Mouse (Mus musculus) cerebellum, adult 9-10 months (tissue): ENCODE data around the gene Fcamr.
A peak's percentile ranks its signal among the peaks of the same experiment; 100 is the strongest.

Experiments
- DNase-seq: peaks from one replicate; pipeline ENCODE4 v3.0.0; 2022

Fcamr gene

DNA sequence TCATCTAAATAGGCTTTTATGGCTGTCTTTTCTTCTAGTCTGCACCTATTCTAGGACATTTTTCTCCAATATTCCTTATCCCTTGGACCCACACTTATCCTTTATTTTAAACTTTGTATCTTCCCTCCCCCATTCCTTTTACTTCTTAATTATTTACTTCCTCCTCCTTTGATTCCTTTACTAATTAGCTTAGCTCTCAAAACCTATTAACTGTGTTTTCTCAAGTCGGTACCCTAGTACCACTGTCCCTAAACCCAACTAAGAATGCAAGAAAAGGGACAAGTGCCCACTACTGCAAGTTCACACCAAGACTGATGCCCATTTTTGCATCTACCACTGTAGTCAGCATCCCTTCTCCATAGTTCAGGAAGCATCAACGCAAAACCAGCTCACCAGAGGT lies 55.0 kb downstream of the Fcamr start:
- no peak for DNase-seq

DNA sequence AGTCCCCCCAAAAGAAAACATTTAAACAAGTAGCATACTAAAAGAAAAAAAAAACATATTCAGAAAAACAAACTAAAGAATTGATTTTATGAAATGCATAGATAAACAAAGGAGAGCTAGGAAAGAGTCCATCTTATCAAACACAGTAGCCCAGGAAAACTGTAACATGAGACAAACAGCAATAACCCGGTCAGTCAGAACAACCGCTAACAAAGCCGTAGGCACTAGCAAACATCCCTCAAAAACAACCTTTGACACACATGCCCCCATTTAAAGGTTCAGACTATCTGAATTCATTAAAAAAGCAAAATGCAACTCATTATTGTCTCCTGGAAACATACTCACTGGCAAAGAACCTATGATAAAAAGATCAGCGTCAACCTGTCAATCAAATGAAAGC lies 56.8 kb downstream of the Fcamr start:
- DNase-seq: no peak

DNA sequence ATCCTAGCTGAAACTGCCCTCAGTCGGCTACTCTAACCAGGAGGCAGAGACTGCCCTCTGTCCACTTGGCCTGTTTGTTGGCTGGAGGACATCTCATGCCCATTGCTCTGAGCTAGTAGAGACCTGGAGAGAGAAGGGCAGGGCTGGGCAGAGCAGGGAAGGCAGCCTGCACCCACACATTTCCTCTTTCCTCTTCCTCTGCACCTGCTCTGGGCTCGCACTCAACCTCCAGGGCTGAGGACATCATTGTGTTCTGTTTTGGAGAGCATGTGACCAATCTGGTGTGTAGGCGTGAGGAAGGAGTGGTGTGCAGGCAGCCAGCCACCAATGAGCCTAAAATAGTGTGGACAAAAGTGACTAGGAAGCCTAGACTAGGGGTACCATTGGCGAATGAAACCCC lies 63.5 kb downstream of the Fcamr start:
- DNase-seq: peak; percentile 26
